Mouse (Mus musculus) heart, embryonic 15.5 days (tissue): ENCODE measurements at regions not wholly inside any gene's neighbourhood (a gene's known extent, or its start where the extent isn't known, plus 50 kb on each side); places are given as distances from the start of the nearest gene placed in this dataset.
"Not testable (repeated sequence)": the region's sequence is repeated elsewhere in the genome, so short reads cannot be mapped to it uniquely, and the experiment has no call there.

Experiments
- ATAC-seq: fragments of 200-750 bp; cut with Nextera tagmentation; replicated peaks from 2 replicates; pipeline ENCODE4 v1.8.0; 2017; ENCODE audit warnings: low read depth, moderate TSS enrichment; ENCODE audit not compliant: insufficient number of reproducible peaks, insufficient read depth, low FRiP score
- H3K27ac ChIP-seq: fragments of 300-500 bp; sonication (generic); 2 replicates; pipeline ENCODE4 v1.5.1; 2015; ENCODE audit warnings: mild to moderate bottlenecking, inconsistent platforms
- H3K27me3 ChIP-seq: fragments of 300-500 bp; sonication (generic); 2 replicates; pipeline ENCODE4 v1.6.1; 2015; ENCODE audit warnings: inconsistent platforms
- H3K36me3 ChIP-seq: fragments of 300-500 bp; sonication (generic); 2 replicates; pipeline ENCODE4 v1.6.1; 2015; ENCODE audit warnings: mild to moderate bottlenecking, inconsistent platforms
- H3K4me1 ChIP-seq: fragments of 300-500 bp; sonication (generic); replicated peaks from 2 replicates; pipeline ENCODE4 v1.6.1; 2015; ENCODE audit warnings: inconsistent platforms
- H3K4me2 ChIP-seq: fragments of 300-500 bp; sonication (generic); 2 replicates; pipeline ENCODE4 v1.6.1; 2015; ENCODE audit warnings: inconsistent platforms, mild to moderate bottlenecking, moderate library complexity
- H3K4me3 ChIP-seq: fragments of 300-500 bp; sonication (generic); 2 replicates; pipeline ENCODE4 v1.5.1; 2015; ENCODE audit warnings: mild to moderate bottlenecking, inconsistent platforms
- H3K9ac ChIP-seq: fragments of 300-500 bp; sonication (generic); 2 replicates; pipeline ENCODE4 v1.6.1; 2015; ENCODE audit warnings: mild to moderate bottlenecking, inconsistent platforms
- H3K9me3 ChIP-seq: fragments of 300-500 bp; sonication (generic); replicated peaks from 2 replicates; pipeline ENCODE4 v1.6.1; 2016; ENCODE audit warnings: inconsistent platforms
- WGBS: fragments of 180-500 bp; shearing (Covaris S2); methylation state at CpG from one replicate; pipeline ENCODE4 v1.1.7; 2015; ENCODE audit warnings: mixed read lengths; 5-methylcytosine and 5-hydroxymethylcytosine counted together

DNA sequence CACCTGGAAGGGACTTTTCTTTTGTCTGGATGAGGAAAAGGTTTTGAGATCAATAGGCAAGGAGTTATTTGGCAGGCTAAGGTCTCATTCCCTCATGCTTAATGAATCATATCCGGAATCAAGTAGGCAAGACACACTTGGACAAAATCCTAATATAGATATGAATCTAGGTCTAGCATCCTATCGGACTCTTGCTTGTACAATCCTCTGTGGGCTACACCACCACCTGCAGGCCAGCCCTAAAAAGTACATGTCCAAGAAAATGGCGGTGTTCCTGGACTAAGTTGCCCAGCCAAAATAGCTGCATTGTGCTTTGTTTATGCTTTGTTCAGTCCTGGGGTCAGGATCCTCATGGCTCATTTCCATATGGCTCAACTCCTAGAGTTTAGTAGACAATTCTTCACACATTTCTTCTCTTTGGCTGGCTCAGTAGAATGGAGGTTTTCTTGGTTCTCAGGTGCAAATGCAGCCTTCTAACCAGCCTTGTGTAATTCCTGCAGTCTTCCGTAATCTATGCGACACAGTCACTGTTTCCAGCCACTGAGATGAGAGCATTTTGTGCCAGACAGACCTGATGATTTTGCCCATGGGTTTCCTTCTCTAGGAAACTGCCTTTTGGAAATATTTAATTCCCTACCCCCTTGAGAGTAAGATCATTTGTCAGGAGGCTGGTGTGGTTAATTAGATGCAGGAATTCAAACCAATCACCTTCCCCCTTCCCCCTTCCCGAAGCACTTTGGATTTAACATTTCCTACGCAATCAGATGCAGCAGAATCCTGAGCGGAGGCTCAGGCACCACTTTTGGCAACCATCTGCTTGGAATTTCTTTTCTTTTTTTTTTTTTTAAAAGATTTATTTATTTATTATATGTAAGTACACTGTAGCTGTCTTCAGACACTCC lies 80.6 kb upstream of the Tcf12 start:
- H3K9me3 ChIP-seq, result no peaks in the 10 kb centered on the region
- H3K27me3 ChIP-seq, result no peaks in the 10 kb centered on the region
- no peaks in the 10 kb centered on the region for H3K36me3 ChIP-seq
- WGBS, result 46% methylated on average over 8 of the region's 8 CpGs
- H3K4me3 ChIP-seq, result no peak overlapping the region
- no peak for ATAC-seq
- H3K9ac ChIP-seq, result no peak overlapping the region
- H3K4me1 ChIP-seq, result no peaks in the 10 kb centered on the region
- H3K4me2 ChIP-seq, result no peak overlapping the region
- no peak overlapping the region for H3K27ac ChIP-seq

GRCm38 (mm10) chr9:72192953-72193337 lies 81.3 kb upstream of the Tcf12 start:
- H3K9ac ChIP-seq, H3K27ac ChIP-seq, H3K36me3 ChIP-seq, H3K9me3 ChIP-seq, H3K4me3 ChIP-seq, ATAC-seq, H3K4me1 ChIP-seq, H3K4me2 ChIP-seq, H3K27me3 ChIP-seq: not testable (repeated sequence)
- WGBS, result 87% methylated on average over 1 of the region's 1 CpGs

DNA sequence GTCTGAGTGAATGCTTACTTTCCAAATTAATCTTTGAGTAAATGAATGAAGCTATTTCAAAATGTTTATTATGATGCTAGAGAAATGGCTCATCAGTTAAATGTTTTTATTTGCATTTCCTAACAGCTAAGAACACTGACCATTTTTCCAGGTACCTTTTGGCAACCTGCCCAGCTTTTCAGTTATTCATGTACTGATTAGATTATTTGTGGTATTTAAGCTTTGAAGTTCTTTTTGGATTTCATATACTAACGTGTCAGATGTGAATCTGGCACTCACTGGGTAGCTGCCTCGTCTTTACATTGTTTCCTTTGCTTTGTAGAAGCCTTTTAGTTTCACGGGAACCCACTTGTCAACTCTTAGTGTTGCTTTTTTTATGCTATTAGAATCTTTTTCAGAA lies 79.3 kb upstream of the Zfp280d start:
- ATAC-seq, result no peak
- WGBS, result 43% methylated on average over 3 of the region's 3 CpGs
- H3K27me3 ChIP-seq, result no peaks in the 10 kb centered on the region
- H3K9me3 ChIP-seq, result no peaks in the 10 kb centered on the region
- no peaks in the 10 kb centered on the region for H3K36me3 ChIP-seq
- H3K4me1 ChIP-seq, result no peaks in the 10 kb centered on the region
- H3K27ac ChIP-seq, result no peak overlapping the region
- no peak overlapping the region for H3K9ac ChIP-seq
- no peak overlapping the region for H3K4me2 ChIP-seq
- H3K4me3 ChIP-seq, result no peak overlapping the region

- Histone ChIP-seq H3K4me1 (no peaks in the 10 kb centered on the region), H3K27me3 (no peaks in the 10 kb centered on the region), H3K4me2 (no peak overlapping the region), H3K9ac (no peak overlapping the region), H3K27ac (no peak overlapping the region), H3K9me3 (no peaks in the 10 kb centered on the region), H3K4me3 (no peak overlapping the region), H3K36me3 (no peaks in the 10 kb centered on the region)
- ATAC-seq, result no peak
- WGBS, result 58% methylated on average over 10 of the region's 10 CpGs
Measured at GRCm38 (mm10) chr9:72196626-72197330, 77.9 kb upstream of the Zfp280d start.

DNA sequence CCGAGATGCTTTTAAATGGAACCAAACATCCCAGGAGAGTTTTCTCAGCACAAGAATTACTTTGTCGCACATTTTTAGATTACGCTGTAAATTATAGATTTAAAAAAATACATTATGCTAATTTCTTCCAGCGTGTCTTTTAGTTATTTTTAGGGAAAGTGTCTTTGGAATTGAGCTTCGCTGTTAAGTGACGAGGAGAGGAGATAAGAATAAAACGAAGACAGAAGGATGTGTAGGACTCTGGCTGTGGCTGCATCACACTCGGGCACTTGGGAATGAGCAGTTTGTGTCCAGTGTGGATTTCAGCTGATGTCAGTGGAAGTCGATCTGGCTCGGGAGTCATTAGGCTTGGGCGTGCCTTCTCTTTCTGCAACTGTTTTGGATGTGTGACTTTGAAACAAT lies 77.3 kb upstream of the Zfp280d start:
- Histone ChIP-seq H3K4me1 (no peaks in the 10 kb centered on the region), H3K27ac (no peak overlapping the region), H3K36me3 (no peaks in the 10 kb centered on the region), H3K9ac (no peak overlapping the region), H3K9me3 (no peaks in the 10 kb centered on the region), H3K4me3 (no peak overlapping the region), H3K27me3 (no peaks in the 10 kb centered on the region), H3K4me2 (no peak overlapping the region)
- ATAC-seq, result no peak
- WGBS, result 48% methylated on average over 11 of the region's 11 CpGs

GRCm38 (mm10) chr9:72198976-72199375 lies 75.7 kb upstream of the Zfp280d start:
- 93% methylated on average over 5 of the region's 5 CpGs for WGBS
- H3K9ac ChIP-seq, result no peak overlapping the region
- H3K4me2 ChIP-seq, result no peak overlapping the region
- H3K27me3 ChIP-seq, result no peaks in the 10 kb centered on the region
- no peak overlapping the region for H3K27ac ChIP-seq
- H3K4me1 ChIP-seq, result no peaks in the 10 kb centered on the region
- ATAC-seq, result no peak
- no peak overlapping the region for H3K4me3 ChIP-seq
- H3K9me3 ChIP-seq, result no peaks in the 10 kb centered on the region
- no peaks in the 10 kb centered on the region for H3K36me3 ChIP-seq

- Histone ChIP-seq H3K9me3 (no peaks in the 10 kb centered on the region), H3K27ac (no peak overlapping the region), H3K9ac (no peak overlapping the region), H3K27me3 (no peaks in the 10 kb centered on the region), H3K36me3 (no peaks in the 10 kb centered on the region), H3K4me2 (no peak overlapping the region), H3K4me1 (no peaks in the 10 kb centered on the region), H3K4me3 (no peak overlapping the region)
- ATAC-seq, result no peak
- WGBS, result 81% methylated on average over 2 of the region's 2 CpGs
Measured at GRCm38 (mm10) chr9:72204357-72204905, 70.2 kb upstream of the Zfp280d start.

- H3K9ac ChIP-seq, result no peak overlapping the region
- no peak overlapping the region for H3K27ac ChIP-seq
- no peaks in the 10 kb centered on the region for H3K36me3 ChIP-seq
- WGBS, result 79% methylated on average over 7 of the region's 7 CpGs
- no peak for ATAC-seq
- no peaks in the 10 kb centered on the region for H3K4me1 ChIP-seq
- no peak overlapping the region for H3K4me2 ChIP-seq
- H3K27me3 ChIP-seq, result no peaks in the 10 kb centered on the region
- no peaks in the 10 kb centered on the region for H3K9me3 ChIP-seq
- no peak overlapping the region for H3K4me3 ChIP-seq
Measured at GRCm38 (mm10) chr9:72205815-72206214, 68.8 kb upstream of the Zfp280d start.

DNA sequence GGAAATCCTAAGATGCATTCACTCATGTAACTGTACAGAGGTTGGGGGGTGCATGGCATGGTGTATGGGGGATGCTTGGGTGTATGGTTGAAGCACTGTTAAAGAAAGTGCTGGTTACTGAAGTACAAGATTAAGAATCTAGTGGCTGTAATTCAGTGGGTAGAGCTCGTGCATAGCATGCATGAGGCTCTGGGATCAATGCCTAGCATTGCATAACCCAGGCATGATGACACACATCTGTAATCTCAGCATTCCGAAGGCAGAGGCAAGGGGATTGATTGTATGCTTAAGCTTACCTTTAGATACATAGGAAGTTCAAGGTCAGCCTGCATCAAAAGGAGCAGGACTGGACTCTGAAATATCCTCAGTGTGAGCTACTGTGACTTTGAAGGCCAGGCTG lies 67.7 kb upstream of the Zfp280d start:
- no peaks in the 10 kb centered on the region for H3K9me3 ChIP-seq
- no peaks in the 10 kb centered on the region for H3K27me3 ChIP-seq
- WGBS, result 59% methylated on average over 2 of the region's 2 CpGs
- no peak overlapping the region for H3K27ac ChIP-seq
- H3K4me1 ChIP-seq, result no peaks in the 10 kb centered on the region
- ATAC-seq, result no peak
- no peak overlapping the region for H3K9ac ChIP-seq
- no peak overlapping the region for H3K4me3 ChIP-seq
- no peaks in the 10 kb centered on the region for H3K36me3 ChIP-seq
- no peak overlapping the region for H3K4me2 ChIP-seq

GRCm38 (mm10) chr9:72208296-72208695 lies 66.4 kb upstream of the Zfp280d start:
- Histone ChIP-seq H3K9ac (no peak overlapping the region), H3K9me3 (no peaks in the 10 kb centered on the region), H3K4me1 (no peaks in the 10 kb centered on the region), H3K4me2 (no peak overlapping the region), H3K4me3 (no peak overlapping the region), H3K27me3 (no peaks in the 10 kb centered on the region), H3K36me3 (no peaks in the 10 kb centered on the region), H3K27ac (no peak overlapping the region)
- no peak for ATAC-seq
- 49% methylated on average over 7 of the region's 7 CpGs for WGBS

DNA sequence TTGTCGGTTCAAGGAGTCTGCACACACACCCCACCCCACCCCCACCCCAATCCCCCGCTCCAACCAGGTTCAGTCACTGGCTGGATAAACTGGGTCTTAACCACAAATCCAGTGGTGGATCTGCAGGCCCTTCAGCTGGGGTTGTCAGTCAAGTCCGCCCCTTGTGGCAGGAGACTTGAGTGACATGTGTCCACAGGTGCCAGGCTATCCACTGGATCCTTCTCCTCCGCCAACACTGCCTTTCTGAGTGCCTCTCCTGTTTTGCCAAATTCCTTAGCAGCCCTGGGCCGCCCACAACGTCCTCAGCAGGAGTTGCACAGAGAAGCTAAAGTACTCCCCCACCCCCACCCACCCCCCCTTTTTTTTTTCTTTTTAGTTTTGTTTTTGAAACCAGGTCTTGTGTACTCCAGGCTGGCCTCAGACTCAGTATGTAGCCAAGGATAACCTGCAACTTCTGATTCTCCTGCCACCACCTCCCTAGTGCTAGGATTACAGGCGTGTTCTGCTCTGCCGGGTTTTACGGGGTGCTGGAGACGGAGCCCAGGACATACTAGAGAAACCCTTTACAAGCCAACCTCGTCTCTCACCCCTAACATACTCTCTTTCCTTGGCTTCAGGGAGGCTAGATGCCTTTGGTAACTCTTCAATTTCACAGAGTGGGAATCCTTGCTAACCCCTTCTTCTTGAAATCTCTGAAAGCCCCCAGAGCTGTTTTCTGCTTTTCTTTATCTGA lies 57.2 kb upstream of the Zfp280d start:
- no peaks in the 10 kb centered on the region for H3K9me3 ChIP-seq
- H3K27ac ChIP-seq, result no peak overlapping the region
- H3K4me2 ChIP-seq, result no peak overlapping the region
- H3K4me3 ChIP-seq, result no peak overlapping the region
- ATAC-seq, result no peak
- H3K9ac ChIP-seq, result no peak overlapping the region
- no peaks in the 10 kb centered on the region for H3K4me1 ChIP-seq
- no peaks in the 10 kb centered on the region for H3K27me3 ChIP-seq
- H3K36me3 ChIP-seq, result no peaks in the 10 kb centered on the region
- WGBS, result 65% methylated on average over 11 of the region's 11 CpGs
